Mouse (Mus musculus): ENCODE data around the gene Nlgn1. TPM values are rescaled to one million over a fixed set of nuclear protein-coding genes. Genes with fewer than 3 reads are reported as not detected.

Nlgn1 gene
- polyA plus RNA-seq, 1 experiment from 2014 or later: 0.86 TPM

DNA sequence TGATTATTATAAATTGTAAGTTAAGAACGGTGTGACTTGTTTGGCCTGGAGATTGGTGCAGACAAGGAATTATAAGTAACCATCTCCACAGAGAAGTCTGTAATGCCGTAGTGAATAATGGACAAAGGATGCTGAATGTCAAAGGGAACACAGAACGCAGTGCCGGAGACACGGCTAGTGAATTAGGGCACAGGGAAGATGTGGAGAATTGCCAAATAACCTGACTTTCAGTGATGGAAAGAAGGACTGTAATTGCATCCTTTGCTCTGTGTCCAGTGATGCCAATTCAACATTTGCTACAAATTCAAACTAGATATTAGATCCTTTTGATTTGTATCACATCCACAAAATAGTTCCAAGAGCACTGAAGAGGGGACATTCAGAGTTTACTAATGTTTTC, 415.7 kb downstream of the Nlgn1 start:
- no peak for ATAC-seq
- Histone ChIP-seq H3K4me3 (ENCODE audit: low read depth, low read length) (no peak overlapping the region), H3K27ac (ENCODE audit: low read depth, low read length) (no peak overlapping the region), H3K4me1 (replicated peaks; ENCODE audit: control insufficient read depth, insufficient read depth, low read length) (no peaks in the 10 kb centered on the region), H3K9me3 (ENCODE audit: control insufficient read depth) (no peaks in the 10 kb centered on the region), H3K9ac (ENCODE audit: low read depth, low read length) (no peak overlapping the region), H3K27me3 (replicated peaks; ENCODE audit: control insufficient read depth, insufficient read depth, low read length) (no peaks in the 10 kb centered on the region), H3K36me3 (ENCODE audit: control insufficient read depth, insufficient read depth) (no peaks in the 10 kb centered on the region), H3K4me2 (replicated peaks; ENCODE audit: low read depth) (no peak overlapping the region)
- WGBS: 85% methylated on average over 5 of the region's 5 CpGs
- TF ChIP-seq CTCF (IDR thresholded peaks at IDR 0.05; ENCODE audit: low read depth): no peak

DNA sequence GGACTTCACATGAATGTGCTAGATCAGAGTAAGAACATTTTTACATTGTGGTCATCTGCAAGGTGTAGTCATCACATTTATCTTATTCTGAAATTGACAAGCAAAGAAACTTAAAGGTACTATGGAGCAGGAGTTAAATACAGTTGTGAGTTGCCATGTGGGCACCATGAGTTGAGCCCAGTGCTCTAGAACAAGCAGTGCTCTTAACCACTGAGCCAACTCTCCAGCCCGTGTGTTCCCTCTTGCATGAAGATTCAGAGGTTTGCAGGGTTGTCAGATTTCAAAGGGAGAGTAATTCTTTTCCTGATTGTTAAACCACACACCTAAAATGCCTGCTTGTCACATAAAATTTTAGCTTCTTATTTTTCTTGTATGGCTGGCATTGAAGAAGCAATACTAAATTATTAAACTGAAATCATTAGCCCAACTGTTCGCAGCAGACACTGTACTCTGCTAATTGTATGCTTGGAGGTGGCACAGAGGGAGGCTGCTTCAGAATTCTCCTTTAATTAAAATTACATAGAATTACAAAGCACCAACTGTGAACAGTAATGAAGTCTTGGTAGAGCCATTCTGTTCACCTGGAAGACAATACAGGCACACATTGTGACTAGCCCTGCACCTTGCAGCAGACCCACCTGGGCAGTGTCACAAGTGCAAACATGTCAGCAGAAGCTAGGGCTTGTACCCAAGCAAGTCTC, 417.7 kb downstream of the Nlgn1 start:
- H3K9me3 ChIP-seq (ENCODE audit: control insufficient read depth): no peaks in the 10 kb centered on the region
- H3K4me1 ChIP-seq (replicated peaks; ENCODE audit: control insufficient read depth, insufficient read depth, low read length): no peaks in the 10 kb centered on the region
- H3K27ac ChIP-seq (ENCODE audit: low read depth, low read length): no peak overlapping the region
- no peak overlapping the region for H3K4me3 ChIP-seq (ENCODE audit: low read depth, low read length)
- H3K9ac ChIP-seq (ENCODE audit: low read depth, low read length): no peak overlapping the region
- no peak for ATAC-seq
- H3K4me2 ChIP-seq (replicated peaks; ENCODE audit: low read depth): no peak overlapping the region
- H3K27me3 ChIP-seq (replicated peaks; ENCODE audit: control insufficient read depth, insufficient read depth, low read length): no peaks in the 10 kb centered on the region
- 82% methylated on average over 2 of the region's 2 CpGs for WGBS
- no peaks in the 10 kb centered on the region for H3K36me3 ChIP-seq (ENCODE audit: control insufficient read depth, insufficient read depth)
- TF ChIP-seq CTCF (IDR thresholded peaks at IDR 0.05; ENCODE audit: low read depth): no peak

DNA sequence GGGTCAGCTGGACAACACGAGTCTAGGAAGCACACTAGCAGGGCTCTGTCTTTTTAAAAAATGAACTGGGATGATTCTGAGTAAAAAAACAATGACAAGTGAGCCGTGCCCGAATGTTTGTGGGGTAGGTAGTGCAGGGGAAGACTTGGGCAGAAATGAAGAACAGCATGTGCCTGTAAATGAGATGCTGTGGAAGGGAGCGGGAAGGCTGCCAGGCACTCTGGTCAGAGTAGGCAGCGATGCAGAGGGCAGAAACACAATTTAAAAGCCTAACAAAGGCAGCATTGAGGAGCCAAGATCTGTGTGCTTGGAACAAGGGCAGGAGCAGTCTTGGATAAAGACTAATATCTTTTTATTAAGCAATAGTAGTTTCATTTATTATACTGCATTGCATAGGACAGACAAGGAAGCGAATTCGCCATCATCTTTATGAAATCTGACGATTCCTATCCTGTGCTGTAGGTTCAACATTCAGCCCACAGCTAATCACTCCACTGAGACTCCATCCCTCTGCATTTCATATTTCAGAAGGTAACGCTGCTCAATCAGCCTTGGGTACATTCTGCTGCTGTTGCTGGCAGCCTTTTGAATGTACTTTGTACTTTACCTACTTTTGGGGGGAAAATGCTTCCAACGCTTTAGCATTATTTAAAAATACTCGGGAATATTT, 429.0 kb downstream of the Nlgn1 start:
- no peak overlapping the region for H3K27ac ChIP-seq (ENCODE audit: low read depth, low read length)
- H3K4me2 ChIP-seq (replicated peaks; ENCODE audit: low read depth): no peak overlapping the region
- H3K9me3 ChIP-seq (ENCODE audit: control insufficient read depth): no peaks in the 10 kb centered on the region
- no peak overlapping the region for H3K4me3 ChIP-seq (ENCODE audit: low read depth, low read length)
- 87% methylated on average over 11 of the region's 11 CpGs for WGBS
- no peaks in the 10 kb centered on the region for H3K36me3 ChIP-seq (ENCODE audit: control insufficient read depth, insufficient read depth)
- no peak overlapping the region for H3K9ac ChIP-seq (ENCODE audit: low read depth, low read length)
- TF ChIP-seq CTCF (IDR thresholded peaks at IDR 0.05; ENCODE audit: low read depth): no peak
- no peaks in the 10 kb centered on the region for H3K4me1 ChIP-seq (replicated peaks; ENCODE audit: control insufficient read depth, insufficient read depth, low read length)
- no peaks in the 10 kb centered on the region for H3K27me3 ChIP-seq (replicated peaks; ENCODE audit: control insufficient read depth, insufficient read depth, low read length)
- no peak for ATAC-seq

DNA sequence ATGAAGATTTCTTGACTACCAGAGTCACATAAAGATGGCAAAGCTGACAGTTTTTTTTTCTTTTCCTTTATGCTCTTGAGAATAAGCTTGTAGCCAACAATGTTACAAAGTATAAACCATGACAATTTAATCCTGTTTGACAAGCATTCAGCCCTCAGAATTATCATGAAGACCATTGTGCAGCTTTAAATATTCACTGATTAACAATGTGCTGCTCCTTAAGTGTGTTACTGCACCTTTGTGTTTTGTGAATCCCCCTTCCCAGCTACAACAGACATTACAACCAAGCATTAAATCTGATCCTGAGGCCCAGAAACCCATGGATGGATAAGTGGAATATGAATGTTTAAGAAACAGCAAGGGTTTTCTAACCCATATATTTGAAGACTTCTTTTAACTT, 434.8 kb downstream of the Nlgn1 start:
- H3K4me3 ChIP-seq (ENCODE audit: low read depth, low read length): no peak overlapping the region
- H3K27me3 ChIP-seq (replicated peaks; ENCODE audit: control insufficient read depth, insufficient read depth, low read length): no peaks in the 10 kb centered on the region
- no peak for ATAC-seq
- H3K9ac ChIP-seq (ENCODE audit: low read depth, low read length): no peak overlapping the region
- no peak for TF ChIP-seq CTCF (IDR thresholded peaks at IDR 0.05; ENCODE audit: low read depth)
- H3K9me3 ChIP-seq (ENCODE audit: control insufficient read depth): no peaks in the 10 kb centered on the region
- H3K36me3 ChIP-seq (ENCODE audit: control insufficient read depth, insufficient read depth): no peaks in the 10 kb centered on the region
- no peak overlapping the region for H3K4me2 ChIP-seq (replicated peaks; ENCODE audit: low read depth)
- no peak overlapping the region for H3K27ac ChIP-seq (ENCODE audit: low read depth, low read length)
- no peaks in the 10 kb centered on the region for H3K4me1 ChIP-seq (replicated peaks; ENCODE audit: control insufficient read depth, insufficient read depth, low read length)

DNA sequence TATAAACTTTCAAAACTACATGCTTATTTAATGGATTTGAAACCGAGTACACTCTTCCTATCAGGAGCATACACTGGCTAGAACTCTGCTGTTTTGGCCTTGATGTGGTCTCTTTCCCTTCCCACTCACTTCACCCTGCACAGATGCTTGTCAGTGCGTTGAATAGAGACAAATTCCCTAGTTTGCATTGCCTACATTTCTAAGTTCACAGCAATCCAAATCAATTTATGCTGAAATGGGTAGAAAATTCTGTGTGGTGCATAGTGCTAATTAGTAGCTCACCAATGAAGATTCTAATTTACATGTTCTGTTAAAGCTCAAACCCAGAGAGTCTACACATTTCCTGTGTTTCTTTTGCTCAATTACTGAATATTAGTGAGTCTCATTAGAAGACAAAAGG, 447.5 kb downstream of the Nlgn1 start:
- Histone ChIP-seq H3K4me3 (ENCODE audit: low read depth, low read length) (no peak overlapping the region), H3K36me3 (ENCODE audit: control insufficient read depth, insufficient read depth) (no peaks in the 10 kb centered on the region), H3K27ac (ENCODE audit: low read depth, low read length) (no peak overlapping the region), H3K9me3 (ENCODE audit: control insufficient read depth) (no peaks in the 10 kb centered on the region), H3K4me1 (replicated peaks; ENCODE audit: control insufficient read depth, insufficient read depth, low read length) (no peaks in the 10 kb centered on the region), H3K9ac (ENCODE audit: low read depth, low read length) (no peak overlapping the region), H3K27me3 (replicated peaks; ENCODE audit: control insufficient read depth, insufficient read depth, low read length) (no peaks in the 10 kb centered on the region), H3K4me2 (replicated peaks; ENCODE audit: low read depth) (no peak overlapping the region)
- TF ChIP-seq CTCF (IDR thresholded peaks at IDR 0.05; ENCODE audit: low read depth): no peak
- no peak for ATAC-seq
- WGBS: 68% methylated on average over 2 of the region's 2 CpGs

GRCm38 (mm10) chr3:25869161-25869560, 463.1 kb downstream of the Nlgn1 start:
- Histone ChIP-seq H3K36me3 (ENCODE audit: control insufficient read depth, insufficient read depth) (no peaks in the 10 kb centered on the region), H3K4me2 (replicated peaks; ENCODE audit: low read depth) (no peak overlapping the region), H3K27me3 (replicated peaks; ENCODE audit: control insufficient read depth, insufficient read depth, low read length) (no peaks in the 10 kb centered on the region), H3K9ac (ENCODE audit: low read depth, low read length) (no peak overlapping the region), H3K4me3 (ENCODE audit: low read depth, low read length) (no peak overlapping the region), H3K27ac (ENCODE audit: low read depth, low read length) (no peak overlapping the region), H3K4me1 (replicated peaks; ENCODE audit: control insufficient read depth, insufficient read depth, low read length) (no peaks in the 10 kb centered on the region), H3K9me3 (ENCODE audit: control insufficient read depth) (no peaks in the 10 kb centered on the region)
- TF ChIP-seq CTCF (IDR thresholded peaks at IDR 0.05; ENCODE audit: low read depth): no peak
- ATAC-seq: no peak

All from intestine, postnatal 0 days (tissue).